Mouse (Mus musculus) heart, postnatal 25 days (tissue): ENCODE data around the gene Chac1. TPM values are rescaled to one million over a fixed set of nuclear protein-coding genes. Genes with fewer than 3 reads are reported as not detected.
A peak's percentile ranks its signal among the peaks of the same experiment; 100 is the strongest.

Source experiments
- DNase-seq: peaks from one replicate; pipeline ENCODE4 v3.0.0; 2022; ENCODE audit warnings: low spot score
- intact Hi-C: fragments of 180-260 bp; cut with DNase I; formaldehyde crosslinking; loops from one replicate; pipeline ENCODE4 v1.15.1; 2025
- total RNA-seq, 2 experiments: library from RNA; stranded (reverse); gene quantifications; 2 replicates each; pipeline ENCODE4 v1.2.3; 2021

The Chac1 gene
- total RNA-seq, 2 experiments from 2014 or later: 7.2 to 9.3 TPM

DNA sequence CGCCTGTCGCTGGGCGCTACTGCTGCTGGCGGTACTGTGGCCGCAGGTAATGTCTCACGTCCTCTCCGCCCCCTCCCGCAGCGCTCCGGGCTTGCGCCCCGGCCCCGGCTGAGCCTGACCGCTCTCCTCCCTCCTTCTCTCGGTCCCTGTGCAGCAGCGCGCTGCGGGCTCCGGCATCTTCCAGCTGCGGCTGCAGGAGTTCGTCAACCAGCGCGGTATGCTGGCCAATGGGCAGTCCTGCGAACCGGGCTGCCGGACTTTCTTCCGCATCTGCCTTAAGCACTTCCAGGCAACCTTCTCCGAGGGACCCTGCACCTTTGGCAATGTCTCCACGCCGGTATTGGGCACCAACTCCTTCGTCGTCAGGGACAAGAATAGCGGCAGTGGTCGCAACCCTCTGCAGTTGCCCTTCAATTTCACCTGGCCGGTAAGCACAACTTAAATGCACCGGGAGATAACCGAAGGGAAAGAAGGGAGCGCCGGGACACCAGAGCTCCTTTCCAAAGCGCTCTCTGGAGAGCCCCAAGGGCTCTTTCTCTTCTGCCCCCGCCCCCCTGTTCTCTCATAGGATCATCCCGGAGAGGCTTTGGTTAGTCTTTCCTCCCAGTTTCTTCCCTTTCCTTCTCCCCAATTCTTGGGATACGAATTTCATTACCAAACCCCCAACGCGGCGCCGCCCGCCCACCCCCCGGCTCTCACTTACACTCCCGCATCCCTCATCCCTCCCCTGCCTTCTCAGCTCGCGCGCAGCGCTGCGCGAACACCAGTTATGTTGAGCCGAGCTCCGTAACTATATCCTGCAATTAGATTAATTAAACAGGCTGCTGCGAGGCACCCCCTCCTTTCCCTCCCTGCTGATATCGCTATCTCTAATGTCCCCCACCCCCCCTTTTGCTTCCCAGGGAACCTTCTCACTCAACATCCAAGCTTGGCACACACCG, 24.6 kb upstream of the Chac1 start:
- DNase-seq: no peak
- intact Hi-C loops: loop anchor here (1.0 kb wide), 1 partner anchor 26 kb away; no protein-coding TSS in a partner anchor

DNA sequence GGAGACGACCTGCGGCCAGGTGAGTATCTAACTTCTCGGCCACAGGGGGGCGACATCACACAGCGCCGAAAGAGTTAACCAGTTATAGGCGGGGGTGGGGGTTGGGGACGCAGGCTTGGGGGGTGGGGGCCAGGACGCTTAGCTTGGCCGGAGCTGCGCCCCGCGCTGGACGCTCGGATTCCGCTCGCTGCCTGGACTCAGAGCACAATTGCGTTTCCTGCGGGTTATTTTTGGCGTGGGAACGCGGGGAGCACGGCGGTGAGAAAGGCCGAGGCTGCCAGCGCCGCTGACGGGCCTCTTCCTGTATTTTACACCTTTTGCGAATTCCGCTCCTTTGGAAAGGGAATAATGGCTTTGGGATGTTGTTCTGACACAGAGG, 23.9 kb upstream of the Chac1 start:
- intact Hi-C loops: loop anchor here (1.0 kb wide), 1 partner anchor 27 kb away; no protein-coding TSS in a partner anchor
- DNase-seq: peak; percentile 74

DNA sequence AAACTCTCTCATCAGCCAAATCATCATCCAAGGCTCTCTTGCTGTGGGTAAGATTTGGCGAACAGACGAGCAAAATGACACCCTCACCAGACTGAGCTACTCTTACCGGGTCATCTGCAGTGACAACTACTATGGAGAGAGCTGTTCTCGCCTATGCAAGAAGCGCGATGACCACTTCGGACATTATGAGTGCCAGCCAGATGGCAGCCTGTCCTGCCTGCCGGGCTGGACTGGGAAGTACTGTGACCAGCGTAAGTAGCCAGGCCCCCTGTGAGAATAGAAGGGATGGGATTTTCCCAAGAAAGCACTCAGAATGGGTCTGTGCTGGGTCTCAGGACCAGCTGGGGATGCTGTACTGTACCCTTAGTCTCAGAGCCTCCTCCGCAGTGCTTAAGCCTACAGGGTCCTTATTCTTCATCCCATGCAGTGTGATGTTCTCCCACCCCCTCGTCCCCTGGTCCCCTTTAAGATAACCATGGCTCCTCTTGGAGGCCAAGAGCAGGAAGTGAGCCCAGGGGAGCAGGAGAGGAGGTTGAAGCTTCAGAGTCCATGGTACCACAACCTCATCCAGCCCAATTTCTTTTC, 23.0 kb upstream of the Chac1 start:
- no peak for DNase-seq
- intact Hi-C loops: loop anchor here (1.0 kb wide), 1 partner anchor 28 kb away; no protein-coding TSS in a partner anchor

DNA sequence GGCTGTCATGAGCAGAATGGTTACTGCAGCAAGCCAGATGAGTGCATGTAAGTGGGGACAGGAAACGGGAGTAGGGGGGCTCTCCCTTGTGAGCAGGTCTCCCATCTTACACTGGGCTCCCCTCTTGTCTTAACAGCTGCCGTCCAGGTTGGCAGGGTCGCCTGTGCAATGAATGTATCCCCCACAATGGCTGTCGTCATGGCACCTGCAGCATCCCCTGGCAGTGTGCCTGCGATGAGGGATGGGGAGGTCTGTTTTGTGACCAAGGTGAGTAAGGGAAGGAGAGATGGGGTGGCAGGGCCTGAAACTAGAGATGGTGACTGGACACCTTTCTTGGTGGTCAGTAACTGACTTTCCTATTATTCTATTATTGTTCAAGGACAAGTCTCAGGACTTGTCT, 22.5 kb upstream of the Chac1 start:
- intact Hi-C loops: no loop called here
- no peak for DNase-seq

DNA sequence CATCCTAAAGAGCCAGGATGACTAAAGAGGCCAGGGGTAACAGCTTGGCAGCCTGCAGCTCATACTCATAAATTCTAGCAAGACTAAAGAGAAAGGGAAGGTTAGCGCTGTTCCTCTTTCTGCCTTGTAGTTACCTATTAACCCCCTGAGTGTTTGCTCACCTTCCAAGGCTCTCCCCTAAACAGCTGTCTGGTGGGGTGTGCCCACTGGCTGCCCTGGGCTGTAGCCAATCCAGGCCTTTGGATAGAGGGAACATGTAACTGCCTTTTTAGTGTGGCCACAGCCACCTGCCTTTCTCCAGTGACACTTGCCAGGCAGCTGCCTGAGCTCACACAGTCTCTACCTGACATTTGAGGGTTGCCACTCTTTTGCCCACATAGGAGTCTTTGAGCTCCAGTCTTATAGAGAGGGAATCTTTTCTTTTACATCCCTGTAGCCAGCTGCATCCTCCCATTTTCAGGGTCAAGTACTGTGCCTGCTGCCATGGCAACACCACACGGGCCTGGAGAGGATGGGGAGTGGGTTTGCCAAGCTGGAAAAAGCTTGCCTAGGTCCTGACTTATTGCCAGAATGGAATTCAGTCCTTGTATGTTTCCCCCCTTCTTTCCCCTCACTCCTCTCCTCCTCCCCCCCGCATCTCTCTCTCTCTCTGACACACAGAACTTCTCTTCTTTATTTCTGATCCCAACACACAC, 21.8 kb upstream of the Chac1 start:
- intact Hi-C loops: no loop called here
- no peak for DNase-seq

DNA sequence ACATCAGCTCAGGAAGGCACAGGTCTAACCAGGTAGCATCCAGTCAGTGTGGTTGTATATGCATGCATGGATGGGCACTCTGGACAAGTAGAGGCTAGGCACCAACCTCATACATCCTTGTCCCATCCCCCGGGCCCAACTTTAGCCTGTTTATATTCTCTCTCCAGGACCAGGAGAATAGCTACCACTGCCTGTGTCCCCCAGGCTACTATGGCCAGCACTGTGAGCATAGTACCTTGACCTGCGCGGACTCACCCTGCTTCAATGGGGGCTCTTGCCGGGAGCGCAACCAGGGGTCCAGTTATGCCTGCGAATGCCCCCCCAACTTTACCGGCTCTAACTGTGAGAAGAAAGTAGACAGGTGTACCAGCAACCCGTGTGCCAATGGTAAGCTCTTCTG, 20.2 kb upstream of the Chac1 start:
- DNase-seq: no peak
- intact Hi-C loops: no loop called here

DNA sequence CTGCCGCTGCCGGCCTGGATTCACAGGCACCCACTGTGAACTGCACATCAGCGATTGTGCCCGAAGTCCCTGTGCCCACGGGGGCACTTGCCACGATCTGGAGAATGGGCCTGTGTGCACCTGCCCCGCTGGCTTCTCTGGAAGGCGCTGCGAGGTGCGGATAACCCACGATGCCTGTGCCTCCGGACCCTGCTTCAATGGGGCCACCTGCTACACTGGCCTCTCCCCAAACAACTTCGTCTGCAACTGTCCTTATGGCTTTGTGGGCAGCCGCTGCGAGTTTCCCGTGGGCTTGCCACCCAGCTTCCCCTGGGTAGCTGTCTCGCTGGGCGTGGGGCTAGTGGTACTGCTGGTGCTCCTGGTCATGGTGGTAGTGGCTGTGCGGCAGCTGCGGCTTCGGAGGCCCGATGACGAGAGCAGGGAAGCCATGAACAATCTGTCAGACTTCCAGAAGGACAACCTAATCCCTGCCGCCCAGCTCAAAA, 18.8 kb upstream of the Chac1 start:
- no peak for DNase-seq
- intact Hi-C loops: no loop called here

DNA sequence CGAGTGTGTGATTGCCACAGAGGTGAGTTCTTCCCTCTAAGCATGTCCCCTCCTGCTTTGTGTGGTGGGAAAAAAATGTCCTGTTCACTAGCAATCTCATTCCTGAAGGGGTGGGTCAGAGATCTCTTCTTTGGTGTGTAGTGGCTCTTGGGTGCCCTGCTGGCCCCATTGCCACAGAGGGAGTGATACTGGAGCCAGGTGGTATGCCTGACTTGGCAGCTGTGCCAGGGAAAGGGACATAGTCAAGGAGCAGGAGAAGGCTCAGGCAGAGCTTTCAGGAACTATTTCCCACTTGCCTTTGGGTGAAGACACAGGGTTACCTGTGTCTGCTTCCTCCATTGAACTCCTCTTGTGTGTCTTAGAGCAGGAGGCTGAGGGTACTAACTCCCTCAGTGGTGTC, 16.9 kb upstream of the Chac1 start:
- DNase-seq: no peak
- intact Hi-C loops: no loop called here

DNA sequence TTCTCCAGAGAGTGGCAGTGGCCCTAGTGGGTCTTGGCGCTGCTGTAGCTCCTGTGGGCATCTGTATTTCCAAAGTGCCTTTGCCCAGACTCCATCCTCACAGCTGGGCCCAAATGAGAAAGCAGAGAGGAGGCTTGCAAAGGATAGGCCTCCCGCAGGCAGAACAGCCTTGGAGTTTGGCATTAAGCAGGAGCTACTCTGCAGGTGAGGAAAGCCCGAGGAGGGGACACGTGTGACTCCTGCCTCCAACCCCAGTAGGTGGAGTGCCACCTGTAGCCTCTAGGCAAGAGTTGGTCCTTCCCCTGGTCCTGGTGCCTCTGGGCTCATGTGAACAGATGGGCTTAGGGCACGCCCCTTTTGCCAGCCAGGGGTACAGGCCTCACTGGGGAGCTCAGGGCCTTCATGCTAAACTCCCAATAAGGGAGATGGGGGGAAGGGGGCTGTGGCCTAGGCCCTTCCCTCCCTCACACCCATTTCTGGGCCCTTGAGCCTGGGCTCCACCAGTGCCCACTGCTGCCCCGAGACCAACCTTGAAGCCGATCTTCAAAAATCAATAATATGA, 16.0 kb upstream of the Chac1 start:
- no peak for DNase-seq
- intact Hi-C loops: no loop called here

DNA sequence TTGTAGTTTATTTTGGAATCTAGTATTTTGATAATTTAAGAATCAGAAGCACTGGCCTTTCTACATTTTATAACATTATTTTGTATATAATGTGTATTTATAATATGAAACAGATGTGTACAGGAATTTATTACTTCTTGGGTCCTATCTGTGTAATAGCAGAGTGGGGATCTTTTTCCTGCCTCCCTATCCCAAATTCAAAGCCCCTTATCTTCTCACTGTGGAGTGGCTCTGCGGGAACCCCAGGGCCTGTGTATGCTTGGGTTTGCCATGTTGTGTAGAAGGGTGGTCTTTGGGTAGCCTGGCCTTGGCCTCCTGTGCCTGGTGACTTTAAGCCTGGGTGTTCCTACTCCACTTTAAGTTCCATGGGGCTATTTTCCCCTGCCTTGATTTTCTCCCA, 15.5 kb upstream of the Chac1 start:
- DNase-seq: no peak

DNA sequence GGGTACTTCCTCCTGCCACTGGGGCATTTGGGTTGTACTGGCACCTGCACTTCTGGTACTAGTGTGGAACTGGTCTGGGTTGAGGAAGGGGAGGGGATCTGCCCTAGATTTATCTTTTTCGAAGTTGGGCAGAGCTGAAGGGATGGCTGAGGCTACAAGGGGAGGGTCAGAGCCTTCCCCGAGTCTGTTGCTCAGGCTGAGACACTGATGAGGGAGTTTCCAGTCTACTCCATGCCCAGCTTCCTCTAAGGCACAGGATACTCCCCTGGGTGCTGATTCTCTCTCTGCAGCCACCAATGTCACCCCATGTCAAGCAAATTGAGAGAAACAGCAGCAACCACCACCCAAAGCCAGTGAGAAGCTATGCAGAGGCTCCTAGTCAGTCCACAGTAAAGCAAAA, 15.0 kb upstream of the Chac1 start:
- no peak for DNase-seq
- intact Hi-C loops: no loop called here

More for the DNA sequence above, 15.5 kb upstream of the Chac1 start:
- intact Hi-C loops: no loop called here

DNA sequence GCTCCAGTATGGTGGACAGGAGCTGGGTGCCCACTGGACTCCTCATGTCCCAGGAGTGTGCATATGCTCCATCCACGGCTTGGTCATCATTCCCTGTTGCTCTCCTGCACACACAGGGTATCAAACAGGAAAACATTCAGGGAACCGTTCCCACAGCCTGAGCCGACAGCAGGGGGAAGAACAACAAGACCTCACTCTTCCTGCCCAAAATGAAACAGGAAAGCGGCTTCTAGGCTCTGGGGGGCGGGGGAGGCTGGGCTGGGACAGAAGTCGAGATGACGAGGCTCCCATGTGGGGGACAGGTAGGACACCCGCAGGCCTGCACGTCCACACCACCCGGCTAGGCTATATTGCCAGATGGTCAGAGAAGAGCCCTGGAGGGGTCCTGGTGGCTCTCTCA, 14.6 kb upstream of the Chac1 start:
- DNase-seq: no peak
- intact Hi-C loops: no loop called here

DNA sequence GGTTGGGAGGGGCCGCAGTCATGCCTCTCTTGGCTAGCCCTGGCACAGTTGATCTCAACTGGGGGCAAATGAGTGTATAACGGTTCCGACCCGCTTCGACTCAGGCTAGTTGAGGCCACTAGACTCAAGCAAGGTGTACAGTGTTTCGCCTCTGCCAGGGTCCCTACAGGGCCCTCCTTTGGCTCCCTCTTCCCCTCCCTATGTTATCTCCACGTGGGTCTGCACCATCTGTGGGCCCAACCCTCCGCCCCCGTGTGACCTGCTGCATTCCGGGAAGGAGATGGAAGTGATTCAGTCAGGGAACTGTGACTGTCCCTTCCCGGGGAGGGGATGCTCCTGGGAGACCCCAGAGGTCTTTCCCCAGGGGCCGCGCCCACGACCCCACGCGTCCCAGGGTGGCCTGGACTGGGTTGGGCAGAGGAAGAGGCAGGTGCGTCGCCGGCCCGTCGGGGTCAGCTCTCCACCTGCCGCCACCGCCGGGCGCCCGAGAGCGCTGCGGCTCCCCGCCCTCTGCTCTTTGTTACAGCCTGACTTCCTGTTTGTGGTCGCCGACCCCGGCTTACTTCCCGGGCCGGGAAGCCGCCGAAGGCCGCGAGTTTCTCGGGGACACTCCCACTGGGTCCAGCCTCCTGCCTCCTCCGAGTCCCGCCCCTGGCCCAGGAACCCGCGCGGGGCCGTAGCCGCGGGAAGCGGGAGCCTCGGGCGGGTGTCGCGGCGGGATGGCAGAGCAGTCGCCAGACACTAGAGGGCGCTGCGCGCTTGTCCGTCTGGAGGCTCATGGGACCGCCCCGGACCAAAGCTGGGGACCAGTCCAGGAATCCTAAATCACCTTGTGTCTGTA, 13.4 kb upstream of the Chac1 start:
- peak; percentile 87 for DNase-seq
- intact Hi-C loops: loop anchor here (1.0 to 2.0 kb wide), 2 partner anchors 37 to 75 kb away; no protein-coding TSS in a partner anchor

DNA sequence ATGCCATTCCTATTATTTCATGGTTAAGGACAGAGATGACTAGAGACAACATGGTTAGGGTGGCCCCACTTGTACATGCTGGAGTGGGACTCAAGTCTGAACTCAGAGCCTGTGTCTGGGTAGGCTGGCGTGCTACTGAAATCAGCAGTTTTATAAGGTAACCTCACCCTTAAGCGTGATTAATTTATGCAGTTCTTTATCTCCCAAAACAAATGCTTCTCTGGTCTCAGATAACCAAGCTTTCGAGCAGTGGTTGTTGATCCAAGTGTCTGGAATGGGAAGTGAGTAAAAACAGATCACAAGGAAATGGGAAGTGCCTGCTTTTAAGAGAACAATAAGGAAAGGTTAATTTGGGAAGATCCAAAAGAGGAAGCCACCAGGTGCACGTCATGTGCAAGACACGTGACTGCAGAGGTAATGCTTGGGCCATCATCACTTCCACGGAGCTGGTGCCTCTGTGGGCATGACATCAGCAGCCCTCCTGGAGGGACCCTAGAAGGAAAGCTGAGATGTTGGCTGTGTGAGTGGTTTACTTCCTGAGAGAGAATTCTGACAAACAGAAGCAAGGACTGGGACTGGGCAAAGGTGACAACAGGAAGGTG, 6.4 kb upstream of the Chac1 start:
- intact Hi-C loops: no loop called here

DNA sequence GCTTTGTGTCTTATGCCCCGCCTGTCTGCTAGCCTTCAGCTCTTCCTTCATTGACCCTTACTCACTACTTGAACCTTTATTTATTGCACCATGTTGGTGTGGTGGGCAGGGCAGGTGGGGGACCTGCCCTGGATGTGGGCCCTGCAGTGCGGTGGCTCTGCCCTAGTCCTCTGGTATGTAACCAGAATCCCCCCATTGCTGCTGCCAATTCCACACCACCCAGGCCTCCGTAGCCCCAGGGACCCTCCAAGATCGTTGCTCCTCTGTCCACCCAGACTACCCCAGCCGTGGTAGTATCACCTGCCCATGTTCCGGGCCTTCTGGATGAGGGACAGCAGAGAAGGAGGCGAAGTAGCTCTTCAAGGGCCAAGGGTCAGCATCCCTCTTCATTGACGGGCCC, 2.7 kb downstream of the Chac1 start:
- intact Hi-C loops: no loop called here
- no peak for DNase-seq

More for the DNA sequence above, 6.4 kb upstream of the Chac1 start:
- no peak for DNase-seq

DNA sequence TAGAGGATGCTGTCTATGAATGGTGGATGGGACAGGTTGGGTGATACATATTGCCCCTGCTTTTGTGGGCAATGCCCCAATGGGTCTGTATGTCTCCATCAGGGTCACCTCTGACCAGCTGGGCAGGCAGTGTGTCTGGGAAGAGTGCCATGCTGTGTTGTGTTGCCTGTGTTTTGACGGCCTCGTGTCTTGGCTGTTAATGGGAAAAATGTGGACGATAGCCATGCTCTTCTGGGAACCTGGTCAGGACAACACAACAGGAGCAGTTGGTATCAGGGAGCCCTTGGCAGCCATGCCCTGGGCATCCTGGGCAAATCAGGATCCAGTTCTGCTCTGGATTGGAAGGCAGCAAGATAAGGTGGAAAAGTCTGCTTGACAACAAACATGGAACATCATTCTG, 4.1 kb downstream of the Chac1 start:
- peak; percentile 53 for DNase-seq
- intact Hi-C loops: no loop called here

DNA sequence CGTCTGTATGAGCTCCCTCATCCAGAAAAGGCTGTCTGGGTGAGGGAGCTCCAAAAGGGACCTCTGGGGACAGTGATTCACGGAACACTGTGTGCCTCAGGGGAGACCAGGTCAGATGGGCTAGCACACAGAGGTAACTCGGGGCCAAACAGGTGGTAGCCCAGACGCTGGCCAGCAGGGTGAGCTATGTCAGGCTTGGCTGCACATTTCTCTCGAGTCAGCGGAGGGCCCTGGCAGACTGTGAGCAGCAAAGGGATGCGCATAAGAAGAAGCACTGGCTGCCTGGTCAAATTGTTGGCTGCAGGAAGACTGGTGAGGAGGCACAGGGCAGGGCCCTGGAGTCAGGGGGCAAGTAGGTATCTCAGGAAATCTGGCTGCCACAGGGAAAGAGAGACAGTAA, 4.6 kb downstream of the Chac1 start:
- intact Hi-C loops: no loop called here
- peak; percentile 62 for DNase-seq

DNA sequence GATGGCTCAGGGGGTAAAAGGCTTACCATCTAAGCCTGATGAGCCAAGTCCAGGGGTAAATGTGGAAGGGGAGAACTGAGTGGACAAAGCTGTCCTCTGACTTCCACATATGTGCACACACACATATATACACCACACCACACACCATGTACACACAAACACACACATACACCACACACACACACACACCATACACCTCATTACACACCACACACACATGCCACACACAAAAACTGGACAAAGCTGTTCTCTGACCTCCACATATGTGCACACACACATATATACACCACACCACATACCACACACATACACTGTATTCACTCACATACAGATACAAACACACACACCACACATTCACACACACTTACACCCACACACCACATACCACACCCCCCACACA, 5.3 kb downstream of the Chac1 start:
- DNase-seq: no peak
- intact Hi-C loops: no loop called here

DNA sequence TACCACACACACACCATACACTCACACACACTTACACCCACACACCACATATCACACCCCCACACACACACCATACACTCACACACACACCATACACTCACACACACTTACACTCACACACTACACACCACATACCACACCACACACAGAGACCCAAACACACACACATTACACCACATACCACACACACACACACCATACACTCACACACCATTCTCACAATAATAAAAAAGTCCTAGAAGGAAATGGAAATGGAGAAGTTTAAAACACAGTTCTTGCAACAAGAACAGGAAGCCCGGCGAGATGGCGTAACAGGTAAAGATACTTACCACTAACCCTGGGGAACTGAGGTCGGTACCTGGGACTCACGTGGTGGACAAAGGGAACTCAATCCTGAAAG, 5.8 kb downstream of the Chac1 start:
- no peak for DNase-seq
- intact Hi-C loops: no loop called here
